Comparison of ENCODE assay signal across 8 mouse cellular contexts in genomic region chr7:6383044-6383455, GRCm38 (mm10). TPM values are rescaled to one million over a fixed set of nuclear protein-coding genes. Genes with fewer than 3 reads are reported as not detected.
A peak's percentile ranks its signal among the peaks of the same experiment; 100 is the strongest.
DNase-seq lines count a peak whose midpoint lies in the region; ATAC-seq and TF ChIP-seq lines count a peak whose summit lies in the region.

TSS of gene Zfp28 (plus strand) at chr7:6383295.

- H3K9ac ChIP-seq in MEL (ENCODE audit: control insufficient read depth, low read depth, low read length, poor library complexity, severe bottlenecking) = peak within 1 kb of the TSS; percentile 68
- H3K9ac ChIP-seq in forebrain, postnatal 0 days = peak within 1 kb of the TSS; percentile 87
- peak within 1 kb of the TSS; percentile 82 for H3K9ac ChIP-seq in lung, embryonic 16.5 days (ENCODE audit: low read length)

- TF ChIP-seq POLR2A in MEL (IDR thresholded peaks at IDR 0.05; ENCODE audit: control insufficient read depth in 1 of 2, insufficient read depth in 1 of 2, low read depth in 1 of 2, low read length in 2 of 2, poor library complexity in 1 of 2) = no peak; a peak in 1 of 4 replicates
- peak; percentile 31; the same call in 1 of the 2 replicates for TF ChIP-seq POLR2A in cerebellum, adult 2 months (IDR thresholded peaks at IDR 0.05; ENCODE audit: borderline replicate concordance, insufficient read depth, low read length)

- 0 out of 6 replicates have a peak, but pooled peaks of 1 of the 3 experiments have one; percentile 12 for TF ChIP-seq CTCF in MEL (IDR thresholded peaks at IDR 0.05 in 2 of 3, conservative IDR thresholded peaks at IDR 0.05 in 1 of 3; ENCODE audit: control insufficient read depth in 1 of 3, insufficient read depth in 1 of 3, low read depth in 2 of 3, low read length in 3 of 3, poor library complexity in 1 of 3, severe bottlenecking in 1 of 3)
- no peak for TF ChIP-seq CTCF in cerebellum, adult 2 months (IDR thresholded peaks at IDR 0.05; ENCODE audit: borderline replicate concordance, insufficient read depth, low read depth, low read length)
- TF ChIP-seq CTCF in forebrain, postnatal 0 days (IDR thresholded peaks at IDR 0.05; ENCODE audit: low read depth) = peak; percentile 57

- whole genome bisulfite sequencing in cerebellum, adult 2 months = under 1% methylated on average over 28 of the region's 28 CpGs
- under 1% methylated on average over 28 of the region's 28 CpGs for WGBS in forebrain, postnatal 0 days
- under 1% methylated on average over 28 of the region's 28 CpGs for WGBS in lung, embryonic 16.5 days

- no peaks in the 10 kb centered on the region for H3K27me3 ChIP-seq in MEL (ENCODE audit: control insufficient read depth in 1 of 2, insufficient read depth in 2 of 2, low read length in 2 of 2)
- H3K27me3 ChIP-seq in cerebellum, adult 2 months (ENCODE audit: control insufficient read depth, insufficient read depth, low read length) = no peaks in the 10 kb centered on the region
- no peaks in the 10 kb centered on the region for H3K27me3 ChIP-seq in forebrain, postnatal 0 days (ENCODE audit: insufficient read depth, low read length)
- no peaks in the 10 kb centered on the region for H3K27me3 ChIP-seq in lung, embryonic 16.5 days (ENCODE audit: control insufficient read depth, insufficient read depth, low read depth, low read length)

- no peaks in the 10 kb centered on the region for H3K9me3 ChIP-seq in MEL (replicated peaks; ENCODE audit: insufficient read depth, low read length)
- no peaks in the 10 kb centered on the region for H3K9me3 ChIP-seq in forebrain, postnatal 0 days (ENCODE audit: low read length)
- no peaks in the 10 kb centered on the region for H3K9me3 ChIP-seq in lung, embryonic 16.5 days (ENCODE audit: control insufficient read depth, low read length)

- peaks cover 0 to 12% of the 10 kb centered on the region in 2 experiments; a peak in 2 of 4 replicates for H3K4me1 ChIP-seq in MEL (ENCODE audit: control insufficient read depth in 1 of 2, insufficient read depth in 2 of 2, low read length in 2 of 2)
- H3K4me1 ChIP-seq in cerebellum, adult 2 months (ENCODE audit: control insufficient read depth, insufficient read depth, low read length) = peaks cover 3% of the 10 kb centered on the region; the same call in 1 of the 2 replicates
- peaks cover 13% of the 10 kb centered on the region for H3K4me1 ChIP-seq in forebrain, postnatal 0 days (ENCODE audit: insufficient read depth)
- H3K4me1 ChIP-seq in lung, embryonic 16.5 days (replicated peaks; ENCODE audit: control insufficient read depth, insufficient read depth, low read length) = peaks cover 10% of the 10 kb centered on the region

- peak; percentile 97 for ATAC-seq in forebrain, postnatal 0 days
- peak; percentile 96 to 99 for ATAC-seq in hematopoietic stem cell, adult 5-6 weeks (replicated peaks in 1 of 2; ENCODE audit: insufficient read depth in 1 of 2, low FRiP score in 2 of 2, low TSS enrichment in 1 of 2, low read depth in 1 of 2, poor library complexity in 2 of 2, severe bottlenecking in 2 of 2)
- peak; percentile 98 for ATAC-seq in lung, embryonic 16.5 days (ENCODE audit: low read depth)

- peak within 1 kb of the TSS; percentile 88 for H3K4me2 ChIP-seq in forebrain, postnatal 0 days (ENCODE audit: low read depth)
- peak within 1 kb of the TSS; percentile 84 for H3K4me2 ChIP-seq in lung, embryonic 16.5 days (ENCODE audit: low read depth, low read length)

- no peak for TF ChIP-seq EP300 in MEL (IDR thresholded peaks at IDR 0.05; ENCODE audit: low read depth in 1 of 2, low read length in 2 of 2)

- DNase-seq in MEL (ENCODE audit: low read depth, low spot score) = peak; percentile 95
- peak; percentile 91 to 92 for DNase-seq in cerebellum, adult 2 months
- peak; percentile 94 for DNase-seq in forebrain, postnatal 0 days
- DNase-seq in layer of hippocampus, adult 9-10 months (ENCODE audit: low spot score) = peak; percentile 71
- peak; percentile 81 for DNase-seq in ovary, postnatal 10 days (ENCODE audit: low spot score)
- peak; percentile 91 to 93 for DNase-seq in thymus, postnatal 10 days (ENCODE audit: low spot score in 2 of 2)

- no peaks in the 10 kb centered on the region for H3K79me2 ChIP-seq in MEL (ENCODE audit: control insufficient read depth, insufficient read depth, low read length, poor library complexity)

- H3K27ac ChIP-seq in MEL (ENCODE audit: control insufficient read depth, low read depth, low read length) = no peak within 1 kb of the TSS
- no peak within 1 kb of the TSS for H3K27ac ChIP-seq in cerebellum, adult 2 months (ENCODE audit: insufficient read depth, low read length)
- H3K27ac ChIP-seq in forebrain, postnatal 0 days (ENCODE audit: low read depth, low read length) = peak within 1 kb of the TSS; percentile 45; the same call in 1 of the 2 replicates
- H3K27ac ChIP-seq in lung, embryonic 16.5 days (ENCODE audit: low read length) = no peak within 1 kb of the TSS

- peaks cover 0 to 2% of the 10 kb centered on the region in 2 experiments; a peak in 1 of 4 replicates for H3K36me3 ChIP-seq in MEL (ENCODE audit: control insufficient read depth in 1 of 2, insufficient read depth in 2 of 2, low read length in 2 of 2)
- peaks cover 14% of the 10 kb centered on the region for H3K36me3 ChIP-seq in forebrain, postnatal 0 days (ENCODE audit: insufficient read depth)
- no peaks in the 10 kb centered on the region for H3K36me3 ChIP-seq in lung, embryonic 16.5 days (ENCODE audit: control insufficient read depth, insufficient read depth, low read length)

- H3K4me3 ChIP-seq in MEL (ENCODE audit: control insufficient read depth in 1 of 2, insufficient read depth in 1 of 2, low read depth in 2 of 2, low read length in 2 of 2) = peak within 1 kb of the TSS; percentile 59 to 68
- H3K4me3 ChIP-seq in cerebellum, adult 2 months (replicated peaks; ENCODE audit: insufficient read depth, low read depth, low read length) = peak within 1 kb of the TSS; percentile 80
- peak within 1 kb of the TSS; percentile 73 for H3K4me3 ChIP-seq in forebrain, postnatal 0 days (ENCODE audit: low read depth, low read length)
- H3K4me3 ChIP-seq in lung, embryonic 16.5 days (ENCODE audit: low read length) = peak within 1 kb of the TSS; percentile 76

- no peak for TF ChIP-seq RAD21 in MEL (IDR thresholded peaks at IDR 0.05; ENCODE audit: low read depth, low read length)

TF ChIP-seq in MEL, 35 proteins besides CTCF, POLR2A, EP300 and RAD21:
- peak; percentile 81 for TF ChIP-seq ELF1 (IDR thresholded peaks at IDR 0.05; ENCODE audit: low read depth, low read length)
- no peak for TF ChIP-seq CHD2 (IDR thresholded peaks at IDR 0.05; ENCODE audit: low read length)
- TF ChIP-seq TCF12 (IDR thresholded peaks at IDR 0.05; ENCODE audit: low read depth, low read length) = 0 out of 2 replicates have a peak, but pooled peaks have one; percentile 21
- TF ChIP-seq HCFC1 (IDR thresholded peaks at IDR 0.05; ENCODE audit: low read depth, low read length) = peak; percentile 99
- TF ChIP-seq GATA1 (IDR thresholded peaks at IDR 0.05; ENCODE audit: low read depth, low read length) = no peak
- peak; percentile 49; the same call in 1 of the 2 replicates for TF ChIP-seq ETS1 (IDR thresholded peaks at IDR 0.05; ENCODE audit: low read depth, low read length)
- TF ChIP-seq GABPA (IDR thresholded peaks at IDR 0.05; ENCODE audit: low read depth, low read length) = no peak
- no peak for TF ChIP-seq E2F4 (IDR thresholded peaks at IDR 0.05; ENCODE audit: borderline replicate concordance, low read depth, low read length)
- no peak for TF ChIP-seq POLR2AphosphoS5 (IDR thresholded peaks at IDR 0.05; ENCODE audit: borderline replicate concordance, low read depth, low read length)
- TF ChIP-seq MXI1 (IDR thresholded peaks at IDR 0.05; ENCODE audit: low read depth, low read length) = peak; percentile 95
- no peak for TF ChIP-seq JUND (IDR thresholded peaks at IDR 0.05; ENCODE audit: low read depth, low read length)
- no peak for TF ChIP-seq CHD1 (IDR thresholded peaks at IDR 0.05; ENCODE audit: low read depth, low read length)
- peak; percentile 74 for TF ChIP-seq MAX (IDR thresholded peaks at IDR 0.05; ENCODE audit: low read length)
- TF ChIP-seq KAT2A (conservative IDR thresholded peaks at IDR 0.05; ENCODE audit: low read depth, low read length) = peak; percentile 87
- TF ChIP-seq MYC (IDR thresholded peaks at IDR 0.05; ENCODE audit: low read depth, low read length) = no peak
- TF ChIP-seq MAFK (IDR thresholded peaks at IDR 0.05; ENCODE audit: borderline replicate concordance, low read depth, low read length) = no peak
- TF ChIP-seq USF2 (IDR thresholded peaks at IDR 0.05; ENCODE audit: borderline replicate concordance in 1 of 2, insufficient read depth in 1 of 2, low read depth in 1 of 2, low read length in 2 of 2) = no peak
- TF ChIP-seq NRF1 (IDR thresholded peaks at IDR 0.05; ENCODE audit: insufficient read depth, low read depth, low read length, poor library complexity, severe bottlenecking) = peak; percentile 48; the same call in 1 of the 2 replicates
- TF ChIP-seq SIN3A (IDR thresholded peaks at IDR 0.05; ENCODE audit: low read length) = peak; percentile 85
- TF ChIP-seq MAZ (IDR thresholded peaks at IDR 0.05; ENCODE audit: low read depth, low read length) = peak; percentile 47; the same call in 1 of the 2 replicates
- no peak for TF ChIP-seq ZNF384 (IDR thresholded peaks at IDR 0.05; ENCODE audit: low read depth, low read length)
- peak; percentile 33; the same call in 1 of the 2 replicates for TF ChIP-seq BHLHE40 (IDR thresholded peaks at IDR 0.05; ENCODE audit: borderline replicate concordance, low read depth, low read length)
TF ChIP-seq in MEL: peak in this region for 11.

RNA-seq across cellular contexts. Expression of gene Zfp28, which starts in this region (rescaled TPM):
- 1.6 and 2.8 TPM in 2 replicates for total RNA-seq in MEL (2012; rRNA removed)
- 1 to 10 TPM in 1 of 2 experiments, not detected in 1; 3.3 TPM for polyA plus RNA-seq in MEL (2012; ENCODE audit: insufficient read depth in 1 of 2, insufficient read length in 2 of 2, low read depth in 1 of 2, low replicate concordance in 2 of 2, missing spikeins in 1 of 2)
- polyA plus RNA-seq in cerebellum, adult 2 months (2012; rRNA removed) = 8.7 and 9.4 TPM in 2 replicates
- total RNA-seq in forebrain, postnatal 0 days (2014; rRNA removed) = 15.4 and 27.4 TPM in 2 replicates
- 19.8 and 20.7 TPM in 2 replicates for polyA plus RNA-seq in forebrain, postnatal 0 days (2015; fragmentation: Nextera tagmentation; extraction: Ambion mirVana)
- total RNA-seq in hematopoietic stem cell, adult 5-6 weeks (2017) = 7.3 and 7.4 TPM in 2 replicates
- polyA plus RNA-seq in lung, embryonic 16.5 days (2015; fragmentation: Nextera tagmentation; extraction: Ambion mirVana) = 9.5 and 10.5 TPM in 2 replicates
